Comparison of ENCODE assay signal across 8 mouse cellular contexts in the genomic region with DNA sequence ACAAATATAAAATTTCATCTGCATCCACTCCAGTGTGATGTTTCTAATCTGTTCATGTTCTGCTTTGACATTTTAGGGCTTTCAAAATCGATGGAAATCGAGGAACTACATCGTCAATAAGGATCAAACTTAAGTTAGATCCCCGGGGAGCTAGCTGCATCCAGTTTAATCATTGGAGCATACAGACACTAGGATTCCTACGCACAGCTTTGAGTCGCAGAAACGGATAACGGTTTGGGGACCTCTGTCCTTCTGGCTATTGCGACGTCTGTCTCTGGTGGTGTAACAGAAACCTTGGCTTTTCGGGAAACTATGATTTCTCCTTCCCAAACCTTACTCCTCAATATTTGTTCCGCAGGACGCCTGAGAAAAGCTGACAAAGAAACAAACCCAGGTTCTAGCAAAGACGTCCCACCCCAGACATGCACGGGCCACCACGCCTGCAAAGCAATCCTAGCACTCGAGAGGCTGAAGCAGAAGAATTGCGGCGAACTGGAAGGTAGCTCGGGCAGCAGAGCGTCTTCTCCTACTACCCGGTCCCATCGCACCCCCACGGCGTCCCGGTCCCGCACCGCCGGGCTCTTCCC. TPM values are rescaled to one million over a fixed set of nuclear protein-coding genes. Genes with fewer than 3 reads are reported as not detected.
DNase-seq lines count a peak whose midpoint lies in the region; ATAC-seq lines count a peak whose summit lies in the region.

No protein-coding gene starts in this region.

- H3K4me1 ChIP-seq in heart, embryonic 12.5 days (replicated peaks) = peaks cover 11% of the 10 kb centered on the region; the same call in 1 of the 2 replicates
- H3K4me1 ChIP-seq in erythroblast, embryonic 14.5 days (ENCODE audit: control insufficient read depth) = peaks cover 34% of the 10 kb centered on the region
- H3K4me1 ChIP-seq in limb, embryonic 11.5 days (ENCODE audit: control insufficient read depth, insufficient read depth, low read length) = 0 out of 2 replicates have a peak, but pooled peaks cover 2% of the 10 kb centered on the region
- H3K4me1 ChIP-seq in stomach, embryonic 14.5 days (ENCODE audit: control insufficient read depth, insufficient read depth, low read length) = no peaks in the 10 kb centered on the region

- 1% methylated on average over 29 of the region's 29 CpGs for WGBS in heart, embryonic 12.5 days
- 1% methylated on average over 29 of the region's 29 CpGs for WGBS in limb, embryonic 11.5 days
- WGBS in stomach, embryonic 14.5 days = 1% methylated on average over 29 of the region's 29 CpGs

- intact Hi-C loops in heart, postnatal 36 days (cut with DNase I) = loop anchor here (5.0 to 10.0 kb wide), 3 partner anchors 109 to 831 kb away; partner anchors contain the start of genes Ccdc130 and Elmod2
- intact Hi-C loops in gastrocnemius, postnatal 36 days (cut with DNase I) = loop anchor here (10.0 kb wide), 1 partner anchor 123 kb away; the partner anchor contains the start of gene Ndufb7

- H3K27ac ChIP-seq in heart, embryonic 12.5 days (ENCODE audit: poor library complexity, severe bottlenecking) = peak overlapping the region; percentile 87
- peak overlapping the region; percentile 70; the same call in 1 of the 2 replicates for H3K27ac ChIP-seq in limb, embryonic 11.5 days (replicated peaks; ENCODE audit: low read depth, low read length)
- H3K27ac ChIP-seq in stomach, embryonic 14.5 days (ENCODE audit: low read length) = peak overlapping the region; percentile 89

- no peaks in the 10 kb centered on the region for H3K9me3 ChIP-seq in heart, embryonic 12.5 days (replicated peaks)
- H3K9me3 ChIP-seq in erythroblast, embryonic 14.5 days (ENCODE audit: control insufficient read depth, low read length) = no peaks in the 10 kb centered on the region
- no peaks in the 10 kb centered on the region for H3K9me3 ChIP-seq in limb, embryonic 11.5 days (ENCODE audit: control insufficient read depth, low read length)
- H3K9me3 ChIP-seq in stomach, embryonic 14.5 days (ENCODE audit: control insufficient read depth, low read depth, low read length) = no peaks in the 10 kb centered on the region

- peak overlapping the region; percentile 66 for H3K4me2 ChIP-seq in heart, embryonic 12.5 days
- H3K4me2 ChIP-seq in limb, embryonic 11.5 days (ENCODE audit: low read depth, severe bottlenecking) = peak overlapping the region; percentile 65
- H3K4me2 ChIP-seq in stomach, embryonic 14.5 days (replicated peaks; ENCODE audit: low read depth, low read length) = peak overlapping the region; percentile 57

- no peaks in the 10 kb centered on the region for H3K27me3 ChIP-seq in heart, embryonic 12.5 days (replicated peaks)
- no peaks in the 10 kb centered on the region for H3K27me3 ChIP-seq in erythroblast, embryonic 14.5 days (ENCODE audit: control insufficient read depth)
- no peaks in the 10 kb centered on the region for H3K27me3 ChIP-seq in limb, embryonic 11.5 days (ENCODE audit: control insufficient read depth, insufficient read depth, low read length)
- H3K27me3 ChIP-seq in stomach, embryonic 14.5 days (ENCODE audit: control insufficient read depth, insufficient read depth, low read length) = no peaks in the 10 kb centered on the region

- no peak for ATAC-seq in heart, embryonic 12.5 days (ENCODE audit: insufficient number of reproducible peaks, low FRiP score)
- no peak for ATAC-seq in limb, embryonic 11.5 days (ENCODE audit: insufficient number of reproducible peaks, low FRiP score, low TSS enrichment, low read depth)
- ATAC-seq in stomach, embryonic 14.5 days (ENCODE audit: insufficient number of reproducible peaks, insufficient read depth, low FRiP score, low read depth) = no peak

- peaks cover 10% of the 10 kb centered on the region for H3K36me3 ChIP-seq in heart, embryonic 12.5 days
- H3K36me3 ChIP-seq in erythroblast, embryonic 14.5 days (ENCODE audit: control insufficient read depth) = peaks cover 23% of the 10 kb centered on the region
- no peaks in the 10 kb centered on the region for H3K36me3 ChIP-seq in limb, embryonic 11.5 days (ENCODE audit: control insufficient read depth, insufficient read depth, low read length)
- H3K36me3 ChIP-seq in stomach, embryonic 14.5 days (ENCODE audit: control insufficient read depth, insufficient read depth, low read length) = peaks cover 5% of the 10 kb centered on the region; the same call in 1 of the 2 replicates

- H3K4me3 ChIP-seq in heart, embryonic 12.5 days = peak overlapping the region; percentile 86
- H3K4me3 ChIP-seq in erythroblast, embryonic 14.5 days (replicated peaks) = peak overlapping the region; percentile 95
- H3K4me3 ChIP-seq in limb, embryonic 11.5 days (ENCODE audit: low read depth, low read length) = peak overlapping the region; percentile 91
- H3K4me3 ChIP-seq in stomach, embryonic 14.5 days (ENCODE audit: low read depth, low read length) = peak overlapping the region; percentile 71

- peak overlapping the region; percentile 92 for H3K9ac ChIP-seq in heart, embryonic 12.5 days
- H3K9ac ChIP-seq in limb, embryonic 11.5 days (ENCODE audit: low read length) = peak overlapping the region; percentile 92
- peak overlapping the region; percentile 89 for H3K9ac ChIP-seq in stomach, embryonic 14.5 days (replicated peaks; ENCODE audit: low read depth, low read length)

- no peak for DNase-seq in heart, postnatal 36 days
- peak; percentile 27 for DNase-seq in ES-CJ7 (ENCODE audit: low read depth, low spot score)
- DNase-seq in limb, embryonic 11.5 days (ENCODE audit: low spot score) = no peak
- DNase-seq in gastrocnemius, postnatal 36 days = no peak
- no peak for DNase-seq in cerebellum, adult 8-10 months

RNA-seq across cellular contexts. Expression of gene Scoc, which starts 16.4 kb away (rescaled TPM):
- 95.3 and 98.0 TPM in 2 replicates for polyA plus RNA-seq in heart, embryonic 12.5 days (2016; fragmentation: Nextera tagmentation; extraction: Ambion mirVana)
- total RNA-seq in heart, postnatal 36 days (2021) = 10 to 100 TPM; 47.0 to 50.4 TPM
- 0.48 and 0.70 TPM in 2 replicates for polyA plus RNA-seq in erythroblast, embryonic 14.5 days (2012)
- polyA plus RNA-seq in limb, embryonic 11.5 days (2014; fragmentation: Nextera tagmentation; extraction: Ambion mirVana) = 117 and 124 TPM in 2 replicates
- 123 and 132 TPM in 2 replicates for polyA plus RNA-seq in stomach, embryonic 14.5 days (2014; fragmentation: Nextera tagmentation; extraction: Ambion mirVana)
- 10 to 100 TPM; 46.5 to 46.8 TPM for total RNA-seq in gastrocnemius, postnatal 36 days (2021)

RNA-seq across cellular contexts. Expression of gene Clgn, which starts 52.1 kb away (rescaled TPM):
- 0.14 TPM in 1 of 2 replicates, not detected in the other for polyA plus RNA-seq in heart, embryonic 12.5 days (2016; fragmentation: Nextera tagmentation; extraction: Ambion mirVana)
- not detected for total RNA-seq in heart, postnatal 36 days (2021)
- not detected in 2 replicates for polyA plus RNA-seq in erythroblast, embryonic 14.5 days (2012)
- polyA plus RNA-seq in limb, embryonic 11.5 days (2014; fragmentation: Nextera tagmentation; extraction: Ambion mirVana) = 2.5 and 2.7 TPM in 2 replicates
- 0.33 and 0.84 TPM in 2 replicates for polyA plus RNA-seq in stomach, embryonic 14.5 days (2014; fragmentation: Nextera tagmentation; extraction: Ambion mirVana)
- total RNA-seq in gastrocnemius, postnatal 36 days (2021) = not detected

Comparison
In these comparisons a context has a peak if more than half of its experiments do, and no peak if none do; other contexts are left out.
1. RNA of gene Scoc, which starts 16.4 kb away (polyA plus RNA-seq): 117 to 124 TPM in limb, embryonic 11.5 days, 123 to 132 TPM in stomach, embryonic 14.5 days and 95.3 to 98.0 TPM in heart, embryonic 12.5 days; 0.48 to 0.70 TPM in erythroblast, embryonic 14.5 days; every median in the first group is over 10 times any median in the second.
2. Peak in every context shown above with its lines, with median percentiles within 50 percentile points of each other: H3K27ac ChIP-seq, H3K4me2 ChIP-seq, H3K4me3 ChIP-seq and H3K9ac ChIP-seq.